Mouse (Mus musculus) gastrocnemius, postnatal 10 days (tissue): ENCODE measurements around the gene Gadl1. TPM values are rescaled to one million over a fixed set of nuclear protein-coding genes. Genes with fewer than 3 reads are reported as not detected.
A peak's percentile ranks its signal among the peaks of the same experiment; 100 is the strongest.

Experiments
- DNase-seq: peaks from one replicate; pipeline ENCODE4 v3.0.0; 2021; ENCODE audit warnings: mixed read lengths
- total RNA-seq, 2 experiments: library from RNA; stranded (reverse); gene quantifications; 2 replicates each; pipeline ENCODE4 v1.2.3; 2021

Gene Gadl1
- total RNA-seq, 2 experiments from 2014 or later, result 33.7 to 41.2 TPM

- no peak for DNase-seq
Observed at GRCm38 (mm10) chr9:115936350-115936749, 27.1 kb downstream of the Gadl1 start.

GRCm38 (mm10) chr9:115937915-115938314 lies 28.7 kb downstream of the Gadl1 start:
- no peak for DNase-seq

DNA sequence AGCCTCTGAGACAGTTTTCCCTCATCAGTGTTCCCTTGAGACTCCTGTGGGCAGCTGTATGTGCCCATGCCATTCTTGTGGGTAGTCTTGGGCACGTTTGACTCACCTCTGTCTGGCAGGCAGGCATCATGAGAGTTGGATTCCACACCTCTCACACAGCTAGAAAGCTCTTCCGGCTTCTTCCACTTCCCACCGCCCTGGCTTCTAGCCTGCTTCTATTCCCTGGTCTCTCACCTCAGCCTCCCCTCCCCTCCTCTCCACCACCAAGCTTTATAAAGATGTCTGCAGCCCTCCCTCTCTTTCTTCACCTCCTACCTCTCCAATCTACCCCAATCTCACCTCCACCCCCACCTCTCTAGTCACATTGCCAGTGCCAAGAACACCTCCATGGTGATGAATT lies 30.2 kb downstream of the Gadl1 start:
- DNase-seq, result no peak

DNA sequence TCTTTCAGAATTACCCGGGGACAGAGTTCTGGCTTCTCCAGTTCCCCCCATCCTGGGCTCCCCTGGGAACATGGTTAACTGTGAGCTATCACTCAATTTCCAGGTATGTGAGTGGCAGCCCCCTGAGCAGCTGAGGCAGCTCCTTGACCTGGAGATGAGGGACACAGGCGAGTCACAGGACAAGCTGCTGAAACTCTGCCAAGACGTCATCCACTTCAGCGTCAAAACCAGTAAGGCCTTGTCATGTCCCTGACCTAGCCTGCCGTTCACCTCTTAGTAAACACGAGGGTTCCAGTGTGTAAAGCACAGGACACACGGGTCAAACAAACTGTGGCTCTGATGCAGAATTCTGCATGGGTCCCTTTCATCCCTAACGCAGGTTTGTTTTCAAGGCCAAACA lies 31.9 kb downstream of the Gadl1 start:
- no peak for DNase-seq

- no peak for DNase-seq
Observed at GRCm38 (mm10) chr9:115942486-115942885, 33.2 kb downstream of the Gadl1 start.

- DNase-seq, result no peak
Observed at GRCm38 (mm10) chr9:115942989-115943388, 33.7 kb downstream of the Gadl1 start.

- no peak for DNase-seq
Observed at GRCm38 (mm10) chr9:115943577-115944320, 34.5 kb downstream of the Gadl1 start.

- DNase-seq, result no peak
Observed at GRCm38 (mm10) chr9:115965056-115965455, 55.8 kb downstream of the Gadl1 start.

DNA sequence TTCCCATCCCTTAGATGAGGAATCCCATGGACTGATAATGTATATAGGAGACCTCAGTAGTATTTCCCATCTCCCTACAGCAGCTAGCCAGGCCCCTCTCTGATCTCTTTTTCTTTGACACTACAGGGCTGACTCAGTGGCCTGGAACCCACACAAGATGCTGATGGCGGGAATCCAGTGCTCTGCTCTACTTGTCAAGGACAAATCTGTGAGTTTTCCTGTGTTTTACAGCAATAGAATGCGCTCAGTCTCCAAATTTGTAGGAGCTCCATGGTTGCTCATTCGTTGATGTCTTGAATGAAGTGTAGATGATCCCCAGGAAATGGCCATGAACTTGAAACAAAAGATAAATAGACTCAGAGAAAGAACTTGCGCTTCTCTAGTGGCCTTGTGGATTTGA lies 56.9 kb downstream of the Gadl1 start:
- no peak for DNase-seq

- no peak for DNase-seq
Observed at GRCm38 (mm10) chr9:115966746-115967145, 57.5 kb downstream of the Gadl1 start.

GRCm38 (mm10) chr9:115967638-115968037 lies 58.4 kb downstream of the Gadl1 start:
- DNase-seq, result no peak

GRCm38 (mm10) chr9:115976901-115977300 lies 67.6 kb downstream of the Gadl1 start:
- DNase-seq, result no peak

DNA sequence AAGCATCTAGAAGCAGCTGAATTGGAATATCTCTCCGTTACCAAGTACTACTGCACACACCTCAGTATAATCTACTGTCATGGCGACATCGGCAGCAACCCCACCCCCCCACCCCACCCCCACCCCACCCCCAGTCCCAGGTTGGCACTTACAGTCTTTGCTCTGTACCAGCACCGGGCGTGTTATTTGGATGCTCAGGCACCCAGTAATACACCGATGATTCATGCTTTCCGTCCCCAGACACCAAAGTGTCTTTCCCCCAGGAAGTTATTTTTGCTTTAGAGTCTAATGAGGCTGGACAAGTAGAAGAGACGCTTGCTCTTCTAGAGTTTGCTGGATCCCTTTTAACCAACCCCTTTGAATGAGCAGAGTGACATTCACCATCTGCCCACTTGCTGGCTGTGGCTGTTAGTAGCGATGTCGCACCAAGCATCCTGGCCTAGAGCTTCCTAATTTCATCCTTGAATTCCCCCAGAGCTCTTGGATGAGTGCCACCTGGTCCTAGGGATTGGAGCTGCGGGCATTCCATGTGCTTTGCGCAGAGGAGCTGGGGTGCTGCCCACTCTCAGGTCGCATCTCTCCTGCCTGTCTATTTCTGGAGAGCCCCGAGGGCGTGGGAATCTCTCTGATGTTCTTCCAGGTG lies 68.5 kb downstream of the Gadl1 start:
- DNase-seq, result peak; percentile 56

DNA sequence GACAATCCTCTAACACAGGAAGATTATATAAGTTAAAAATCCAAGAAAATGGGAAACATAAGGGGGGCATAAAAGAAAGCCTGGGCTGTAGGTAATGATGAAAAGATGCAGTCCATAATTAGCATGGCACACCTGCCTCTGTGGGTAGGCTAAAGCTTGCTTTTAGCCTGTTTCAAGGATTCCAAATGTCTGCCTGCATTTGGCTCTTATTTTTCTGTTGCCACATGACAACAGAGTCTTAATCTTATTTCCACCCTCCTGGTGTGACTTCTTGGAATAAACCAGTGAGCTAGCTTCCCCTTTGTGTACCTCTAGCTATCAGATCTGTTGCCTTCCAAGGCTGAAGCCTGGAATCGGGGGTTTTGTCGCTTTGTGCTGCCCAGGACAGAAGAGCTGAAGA lies 69.2 kb downstream of the Gadl1 start:
- no peak for DNase-seq

GRCm38 (mm10) chr9:115990661-115991060 lies 81.4 kb downstream of the Gadl1 start:
- no peak for DNase-seq

DNA sequence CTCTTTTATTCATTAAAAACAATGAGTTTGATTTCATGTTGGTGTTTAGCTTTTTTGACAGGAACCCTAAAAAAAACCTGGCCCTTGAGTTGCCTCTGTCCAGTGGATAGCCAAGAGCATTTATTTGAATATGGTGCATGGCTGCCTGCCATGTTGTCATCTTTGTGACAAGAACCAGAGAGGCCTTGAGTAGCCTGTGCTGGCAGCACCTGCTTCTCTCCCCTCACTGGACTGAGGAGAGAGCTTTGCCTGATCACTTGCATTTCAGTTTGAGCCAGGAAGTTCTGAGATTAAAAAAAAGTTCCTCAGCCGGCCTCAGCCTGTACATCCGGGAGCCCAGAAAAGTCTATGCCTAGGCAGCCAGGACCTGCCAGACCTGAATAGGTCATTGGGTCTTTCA lies 85.5 kb downstream of the Gadl1 start:
- DNase-seq, result no peak

DNA sequence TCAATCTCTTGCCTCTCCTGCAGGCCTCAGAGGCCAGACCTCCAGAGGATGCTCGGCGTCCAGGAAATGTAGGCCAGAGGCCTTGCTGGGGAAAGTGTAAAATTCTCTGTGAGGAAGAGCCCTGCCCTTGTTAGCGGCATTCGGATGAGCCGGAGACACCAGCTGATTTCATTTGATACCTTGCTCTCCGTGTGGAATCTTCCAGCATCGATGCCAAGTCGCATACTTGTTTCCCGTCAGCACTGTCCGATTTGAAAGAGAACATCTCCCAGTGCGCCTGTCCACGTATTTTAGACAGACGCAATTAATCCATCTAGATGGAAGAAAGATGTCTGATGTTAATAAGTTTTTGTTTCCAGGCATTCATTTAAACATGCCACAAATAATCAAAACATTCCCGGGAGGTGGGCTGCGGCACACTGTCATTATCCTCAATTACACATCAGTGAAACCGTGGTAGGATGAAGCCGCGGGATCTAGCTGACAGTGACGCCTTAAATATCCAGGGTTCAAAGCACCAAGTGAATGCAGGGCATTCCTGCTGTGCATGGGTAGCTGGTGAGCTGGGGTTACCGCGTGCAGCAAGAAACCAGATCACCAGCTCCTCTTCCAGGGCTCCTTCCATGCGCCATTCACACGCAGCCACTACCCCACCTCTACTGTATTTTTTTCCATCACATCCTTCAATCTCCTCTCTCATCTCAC lies 86.8 kb downstream of the Gadl1 start:
- DNase-seq, result peak; percentile 26

DNA sequence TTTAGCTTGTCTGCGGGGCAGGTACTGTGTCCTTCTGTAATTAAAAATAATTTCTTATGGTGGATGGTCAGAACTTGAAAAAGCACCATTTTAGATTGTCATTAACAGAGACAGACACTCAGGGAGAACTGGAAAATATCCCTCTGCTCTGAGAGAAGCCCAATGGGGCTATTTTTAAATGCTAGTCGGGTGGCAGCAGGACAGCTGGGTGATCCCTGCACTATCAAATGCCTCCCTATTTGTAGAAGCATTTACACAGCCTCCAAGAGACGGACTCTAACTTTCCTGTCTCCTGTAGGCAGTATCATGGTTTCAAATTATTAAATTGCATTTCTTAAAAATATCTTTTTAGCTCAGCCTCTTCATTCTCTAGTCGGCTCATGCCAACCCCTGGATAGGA lies 89.1 kb downstream of the Gadl1 start:
- no peak for DNase-seq

GRCm38 (mm10) chr9:115999361-115999990 lies 90.2 kb downstream of the Gadl1 start:
- DNase-seq, result no peak

DNA sequence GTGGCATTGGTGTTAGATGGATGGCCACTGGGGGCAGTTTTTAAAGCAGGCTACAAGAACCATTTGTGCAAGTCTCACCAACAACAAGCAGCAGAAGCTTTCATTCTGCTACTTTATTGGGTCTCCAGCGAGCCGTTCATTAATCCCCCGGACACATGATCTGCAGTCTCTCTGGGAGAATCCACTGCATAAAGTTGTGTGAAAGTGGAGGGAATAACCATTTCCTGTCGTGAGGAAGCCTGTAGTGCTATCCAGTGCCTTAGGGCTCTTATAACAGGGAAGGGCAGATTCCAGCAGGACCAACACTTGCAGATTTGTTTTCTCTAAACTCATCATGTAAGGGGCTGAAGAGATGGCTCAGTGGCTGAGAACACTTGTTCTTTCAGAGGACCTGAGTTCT lies 104.7 kb downstream of the Gadl1 start:
- DNase-seq, result no peak

DNA sequence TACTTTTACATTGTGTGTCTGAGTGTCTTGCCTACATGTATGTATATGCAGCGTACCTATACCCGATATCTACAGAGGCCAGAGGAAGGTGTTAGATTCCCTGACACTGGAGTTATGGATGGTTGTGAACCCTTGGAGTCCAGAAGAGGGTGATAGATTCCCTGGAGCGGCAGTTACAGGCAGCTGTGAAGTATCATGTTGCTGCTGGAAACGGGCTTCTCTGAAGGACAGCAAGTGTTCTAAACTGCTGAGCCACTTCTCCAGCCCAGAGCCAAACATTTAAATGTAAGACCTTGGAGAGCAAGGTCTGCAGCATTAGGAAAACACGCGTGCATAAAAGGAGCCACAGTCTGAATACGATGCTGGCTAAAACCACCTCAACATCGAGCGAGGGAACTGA lies 107.0 kb downstream of the Gadl1 start:
- DNase-seq, result no peak

GRCm38 (mm10) chr9:116017091-116017490 lies 107.8 kb downstream of the Gadl1 start:
- no peak for DNase-seq

DNA sequence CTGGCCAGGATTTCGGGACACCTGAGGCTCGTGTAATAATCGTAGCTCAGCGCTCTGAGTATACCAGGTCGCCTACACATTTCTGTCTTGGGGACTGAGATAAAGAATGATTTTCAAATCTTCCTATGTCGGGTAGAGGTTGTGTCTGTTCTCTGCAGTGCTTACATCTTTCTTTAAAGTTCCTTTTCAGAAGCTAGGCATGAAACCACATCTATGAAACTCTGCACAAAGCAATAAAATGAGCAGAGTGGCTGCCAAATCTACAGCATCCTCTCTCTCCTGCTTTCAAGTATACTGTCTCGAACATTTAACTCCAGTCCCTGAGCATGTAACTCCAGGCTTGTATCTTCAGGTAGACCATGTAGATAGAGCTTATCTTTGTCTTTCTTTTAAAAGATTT lies 109.3 kb downstream of the Gadl1 start:
- DNase-seq, result no peak
